Mouse (Mus musculus): ENCODE data around the gene Mospd1.

Gene Mospd1

DNA sequence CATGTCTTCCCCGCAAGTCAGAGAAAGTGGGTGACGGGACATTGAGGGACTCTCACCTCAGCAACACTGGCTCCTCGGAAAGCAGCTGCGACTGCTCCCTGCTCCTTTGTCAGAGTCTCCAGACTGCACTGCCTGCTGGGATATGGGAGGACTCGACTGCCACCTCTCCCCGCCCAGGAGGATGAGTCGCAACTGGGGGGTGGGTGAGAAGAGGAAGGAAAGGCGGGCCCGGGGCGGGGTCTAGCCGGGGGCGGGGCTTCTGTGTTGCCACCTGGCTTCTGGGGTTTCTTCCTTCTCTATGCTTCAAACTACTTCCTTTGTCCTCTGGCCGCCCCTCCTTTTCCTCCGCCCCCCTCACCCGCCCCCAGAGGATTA, at the start of gene Mospd1:
Gene Mospd1, minus strand, starts transcription at position 137 of the 375 bp plus-strand sequence.
- DNase-seq (ENCODE audit: low spot score): peak; percentile 80

DNA sequence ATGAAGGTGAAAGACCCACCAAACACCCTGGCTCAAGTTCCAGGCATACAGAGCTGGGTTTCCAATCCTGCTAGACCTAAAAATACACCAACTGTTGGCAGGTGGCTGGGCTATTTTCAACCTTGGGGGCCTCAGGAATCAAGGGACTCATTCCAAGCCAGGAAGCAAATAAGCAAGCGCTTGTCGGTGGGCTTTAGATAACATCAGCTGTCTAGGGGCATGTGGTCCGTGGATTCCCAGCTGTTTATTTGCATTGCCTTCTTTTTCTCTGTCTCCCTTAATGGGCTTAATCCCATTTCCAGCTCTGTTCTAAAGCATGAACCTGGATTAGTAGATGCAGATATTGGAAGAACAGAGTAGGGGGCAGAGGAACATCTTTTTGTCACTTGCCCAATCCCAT, 16.1 kb upstream of the Mospd1 start:
- DNase-seq (ENCODE audit: low spot score): no peak

DNA sequence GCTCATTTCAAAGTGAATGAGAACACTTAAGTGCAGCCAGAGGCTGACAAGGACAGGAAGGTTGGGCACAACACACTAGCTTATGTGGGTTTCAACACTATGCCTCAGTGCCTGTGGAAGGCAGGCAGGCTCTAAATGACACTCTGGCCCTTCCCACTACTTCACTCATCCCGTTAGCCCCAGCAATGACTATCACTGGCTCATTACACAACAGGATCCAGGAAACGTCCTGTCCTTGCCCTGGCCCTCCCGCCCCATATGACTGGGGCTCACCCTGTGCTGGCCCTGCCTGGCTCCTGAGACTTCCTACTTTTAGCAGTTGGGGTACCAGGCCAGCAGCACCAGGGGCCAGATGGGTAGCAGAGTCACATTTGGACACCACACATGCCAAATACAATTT, 12.8 kb upstream of the Mospd1 start:
- DNase-seq (ENCODE audit: low spot score): no peak

DNA sequence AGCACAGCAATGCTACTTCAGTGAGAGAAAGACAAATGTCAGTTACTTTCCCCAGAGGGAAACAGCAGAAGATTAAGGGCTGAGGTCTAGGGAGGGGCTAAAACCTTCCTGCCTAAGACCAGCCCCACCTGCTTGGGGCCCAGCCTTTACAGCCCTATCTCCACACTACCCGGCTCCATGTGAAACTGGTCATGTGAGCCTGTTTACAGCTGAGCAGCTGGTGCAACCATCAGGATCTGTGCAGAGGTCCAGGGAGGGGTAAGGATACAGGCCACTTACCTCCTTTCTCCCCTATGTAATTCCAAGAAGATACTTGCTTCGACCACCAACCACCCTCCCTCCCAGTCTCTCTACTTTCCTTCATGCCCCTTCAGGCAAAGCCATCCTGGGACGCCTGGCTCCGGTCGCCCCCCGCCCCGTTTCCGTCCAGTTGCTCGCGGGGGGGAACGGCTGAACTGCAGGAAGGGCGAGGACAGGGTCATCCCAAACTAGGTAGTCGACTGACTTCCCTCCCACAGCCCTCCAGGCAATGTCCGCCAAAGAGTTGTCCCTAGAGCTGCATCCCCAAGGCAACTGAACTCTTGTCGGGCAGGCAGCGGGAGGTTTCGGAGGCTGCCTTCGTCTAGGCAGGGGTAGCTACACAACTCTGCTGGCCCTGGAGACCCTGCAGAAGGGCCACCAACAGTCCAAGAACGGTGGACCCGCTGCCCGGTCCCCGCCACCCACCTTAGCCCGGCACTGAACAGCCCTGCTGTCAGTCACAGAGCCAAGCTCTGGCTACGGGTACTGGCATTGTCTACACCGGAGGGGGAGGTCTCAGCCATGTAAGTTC, 552 bp downstream of the Mospd1 start:
- peak; percentile 38 for DNase-seq (ENCODE audit: low spot score)

DNA sequence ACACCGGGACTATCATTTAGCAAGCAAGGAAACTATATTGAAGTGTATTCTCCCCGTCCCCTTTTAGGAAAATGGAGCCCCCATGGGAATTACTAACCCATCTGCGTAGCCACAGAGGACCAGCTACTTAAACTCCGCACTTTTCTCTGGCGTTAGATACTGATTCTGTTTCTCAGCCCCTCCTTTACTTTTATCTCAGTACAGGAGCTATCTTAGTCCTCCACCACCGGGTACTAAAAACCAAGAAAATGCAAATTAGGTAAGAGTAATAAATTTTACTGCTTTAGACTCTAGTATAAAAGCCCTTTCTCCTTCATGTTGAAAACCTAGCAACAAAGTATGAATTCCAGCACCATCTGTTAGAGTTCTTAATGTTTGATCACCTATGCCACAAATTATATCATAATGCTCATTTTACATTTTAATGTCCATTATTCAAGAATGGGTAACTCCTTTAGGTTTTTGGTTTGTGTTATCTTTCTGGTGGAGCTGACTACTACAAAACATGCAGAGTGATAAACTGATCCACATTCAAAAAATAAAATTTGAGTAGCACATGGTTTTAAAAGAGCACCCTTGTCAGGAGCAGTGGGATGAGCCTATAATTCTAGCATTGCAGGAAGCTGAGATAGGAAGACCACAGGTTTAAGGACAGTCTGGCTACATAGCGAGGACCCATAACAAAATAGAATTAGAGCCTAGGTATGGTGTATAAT, 5.5 kb downstream of the Mospd1 start:
- no peak for DNase-seq (ENCODE audit: low spot score)

DNA sequence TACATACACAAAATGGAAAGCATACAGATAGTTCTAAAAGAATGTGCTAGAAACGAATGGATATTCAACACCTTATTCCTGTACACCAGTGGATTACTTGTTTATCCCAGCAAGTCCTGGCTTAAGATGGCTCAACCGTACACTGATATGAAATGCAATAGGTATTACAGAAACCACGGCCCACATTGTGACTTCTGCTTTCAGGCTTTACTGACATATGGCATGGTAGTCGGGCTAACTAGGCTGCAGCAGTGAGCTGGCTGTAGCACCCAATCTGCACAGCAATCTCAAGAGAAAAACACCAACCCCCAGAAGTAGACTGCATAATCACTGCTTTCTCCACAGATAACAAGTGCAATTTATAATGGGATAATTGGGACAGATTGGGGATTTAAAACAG, 21.9 kb downstream of the Mospd1 start:
- no peak for DNase-seq (ENCODE audit: low spot score)

DNA sequence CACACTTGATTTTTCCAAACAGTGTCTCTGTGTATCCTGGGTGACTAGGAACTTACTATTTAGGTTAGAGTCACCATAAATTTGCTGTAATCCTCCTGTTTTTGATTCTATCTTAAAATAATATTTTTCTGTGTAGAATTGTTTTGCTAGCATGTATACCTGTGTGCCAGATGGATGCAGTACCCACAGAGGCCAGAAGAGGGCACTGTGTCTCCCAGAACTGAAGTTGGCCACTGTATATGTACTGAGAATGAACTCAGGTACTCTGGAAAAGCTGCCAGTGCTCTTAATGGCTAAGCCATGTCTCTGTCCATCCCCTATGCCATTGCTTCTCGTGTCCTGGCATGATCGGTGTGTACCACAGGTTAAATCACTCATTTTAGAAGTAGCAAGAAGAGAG, 28.8 kb downstream of the Mospd1 start:
- peak; percentile 46 for DNase-seq (ENCODE audit: low spot score)

DNA sequence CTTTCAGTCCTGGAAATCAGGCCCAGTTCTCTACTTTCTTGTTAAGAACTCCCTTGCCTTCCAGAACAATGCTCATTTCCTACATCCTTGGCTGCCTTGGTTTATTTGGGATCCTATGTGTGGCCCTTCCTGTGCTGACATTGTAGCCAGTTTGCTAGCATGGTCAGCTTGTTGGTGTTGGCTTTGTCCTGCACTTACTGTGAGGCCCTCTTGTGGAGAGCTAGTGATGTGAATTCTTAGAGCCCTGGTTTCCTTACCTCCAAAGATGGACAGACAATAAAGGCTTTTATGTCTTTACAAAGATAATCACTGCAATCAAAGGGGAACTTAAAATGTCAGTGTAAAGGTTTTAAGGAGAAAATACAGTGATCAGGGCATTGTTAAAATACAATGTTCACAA, 32.9 kb downstream of the Mospd1 start:
- DNase-seq (ENCODE audit: low spot score): no peak

DNA sequence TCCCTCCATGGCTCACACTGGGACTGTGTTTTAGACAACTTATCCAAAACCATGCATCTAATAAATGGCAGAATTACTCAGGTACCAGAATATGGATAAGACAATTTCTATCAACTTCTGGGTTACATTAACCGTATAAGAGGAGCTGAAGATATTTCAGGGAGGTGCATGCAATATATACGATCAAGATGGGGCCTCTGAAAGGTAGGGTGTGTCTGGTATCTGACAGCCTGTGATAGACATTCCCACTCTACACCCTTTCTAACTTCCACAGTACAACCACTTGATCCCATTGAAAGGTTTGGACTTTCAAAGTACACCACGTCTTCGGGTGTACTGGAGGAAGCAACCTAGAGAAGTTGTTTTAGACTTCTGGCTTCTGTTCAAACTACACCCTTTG, 39.9 kb downstream of the Mospd1 start:
- no peak for DNase-seq (ENCODE audit: low spot score)

DNA sequence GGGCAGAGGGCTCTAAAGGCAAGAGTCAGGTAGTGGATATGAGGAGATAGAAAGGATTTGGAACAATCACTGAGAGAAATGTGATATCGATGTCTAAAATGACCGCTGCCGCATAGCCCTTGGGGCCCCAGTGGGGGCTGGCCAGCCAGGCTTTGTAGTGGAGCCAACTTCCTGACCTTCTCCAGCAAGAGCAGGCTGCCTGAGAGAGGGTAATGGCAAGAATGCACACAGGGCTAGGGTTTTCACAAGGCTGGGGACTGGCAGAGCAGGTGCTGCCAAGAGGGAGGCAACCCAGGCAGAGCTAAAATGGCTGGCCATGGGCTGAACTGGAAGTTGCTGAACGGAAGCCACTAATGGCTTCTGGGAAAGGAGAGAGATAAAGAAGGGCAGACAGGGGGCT, 49.2 kb downstream of the Mospd1 start:
- no peak for DNase-seq (ENCODE audit: low spot score)

DNA sequence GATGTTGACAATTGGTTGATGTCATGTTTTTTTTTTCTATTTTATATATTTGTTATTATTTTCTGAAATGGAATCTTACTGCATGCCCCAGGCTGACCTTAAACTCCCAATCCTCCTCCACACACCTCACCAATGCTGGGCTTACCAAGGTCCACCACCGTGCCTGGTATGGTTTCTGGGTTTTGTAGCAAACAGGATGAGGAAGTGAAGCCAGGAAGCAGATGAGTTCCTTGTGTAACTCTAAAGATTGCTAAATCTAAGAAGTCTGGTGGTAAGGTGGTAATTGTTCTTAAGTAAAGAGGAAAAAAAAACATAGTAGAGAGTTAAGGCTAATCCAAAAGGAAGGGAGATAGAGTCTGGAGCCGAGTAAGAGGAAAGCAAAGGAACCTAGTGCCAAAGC, 49.7 kb downstream of the Mospd1 start:
- no peak for DNase-seq (ENCODE audit: low spot score)

Measured in spleen, adult 12 weeks (tissue).